Comparison of ENCODE assay signal across 30 mouse cellular contexts in the genomic region with DNA sequence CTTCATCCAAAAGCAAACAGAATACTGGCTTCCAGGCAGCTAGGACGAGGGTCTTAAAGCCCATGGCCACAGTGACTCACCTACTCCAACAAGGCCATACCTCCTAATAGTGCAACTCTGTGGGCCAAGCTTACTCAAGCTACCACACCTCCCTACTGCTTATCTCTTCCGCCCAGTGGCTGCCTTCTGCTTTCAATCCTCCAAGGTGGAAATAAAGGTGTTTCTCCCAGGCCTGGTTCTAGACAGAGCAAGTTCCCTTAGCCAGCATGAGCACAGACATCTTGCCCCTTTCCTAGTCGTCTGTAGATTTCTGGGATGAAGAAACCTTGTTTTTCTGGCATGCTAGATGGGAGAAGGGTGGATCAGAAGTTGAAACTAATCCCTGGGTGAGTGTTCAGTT. TPM values are rescaled to one million over a fixed set of nuclear protein-coding genes. Genes with fewer than 3 reads are reported as not detected.
DNase-seq lines count a peak whose midpoint lies in the region; ATAC-seq and TF ChIP-seq lines count a peak whose summit lies in the region.
"Had no signal": no experiment of that assay in that cellular context is flagged by ENCODE, and none has a peak within 500 bp of the region (broad histone marks: within the 10 kb centered on the region; RNA-seq: fewer than 3 reads in every experiment).

No protein-coding gene starts in this region.

- peaks cover 66% of the 10 kb centered on the region for H3K4me1 ChIP-seq in liver, embryonic 13.5 days (replicated peaks)
- H3K4me1 ChIP-seq in heart, adult 2 months (ENCODE audit: control insufficient read depth, insufficient read depth, low read length) = no peaks in the 10 kb centered on the region

- TF ChIP-seq POLR2A in heart, adult 2 months (IDR thresholded peaks at IDR 0.05; ENCODE audit: insufficient read depth, low read depth, low read length) = no peak

- H3K36me3 ChIP-seq in liver, embryonic 13.5 days = no peaks in the 10 kb centered on the region
- H3K36me3 ChIP-seq in heart, adult 2 months (ENCODE audit: control insufficient read depth, insufficient read depth, low read length) = no peaks in the 10 kb centered on the region
- H3K36me3 ChIP-seq: embryonic facial prominence, embryonic 10.5 days; heart, embryonic 13.5 days; hindbrain, embryonic 12.5 days; kidney, embryonic 15.5 days; limb, embryonic 15.5 days; midbrain, embryonic 10.5 days; neural tube, embryonic 15.5 days had no signal

- no peak for DNase-seq in layer of hippocampus, adult 2 months (ENCODE audit: low spot score in 2 of 2)
- DNase-seq in layer of hippocampus, adult 9-11 months = no peak
- DNase-seq in c-Kit-positive CD71-positive TER-119-positive erythroid progenitor cells, embryonic 14.5 days (ENCODE audit: low spot score) = peak; percentile 50
- DNase-seq in liver, embryonic 13.5 days = no peak
- DNase-seq in heart, adult 2 months = no peak
- DNase-seq in spleen, adult 12 weeks (ENCODE audit: low spot score) = no peak
- no peak for DNase-seq in frontal cortex, postnatal 10 days (ENCODE audit: low spot score in 2 of 2)
- DNase-seq: adrenal gland, adult 2 months; cerebellum, adult 8-10 months; gastrocnemius, postnatal 10 days; heart, postnatal 14 days; kidney, adult 11 months; kidney, postnatal 36 days; left cerebral cortex, postnatal 4 days; lung, postnatal 4 days; thymus, postnatal 14 days had no signal

- no peak for TF ChIP-seq CTCF in layer of hippocampus, adult 2 months (conservative IDR thresholded peaks at IDR 0.05)
- TF ChIP-seq CTCF in heart, adult 2 months (IDR thresholded peaks at IDR 0.05) = no peak

- no peak overlapping the region for H3K4me3 ChIP-seq in layer of hippocampus, adult 2 months
- no peak overlapping the region for H3K4me3 ChIP-seq in liver, embryonic 13.5 days (replicated peaks)
- H3K4me3 ChIP-seq in heart, adult 2 months = no peak overlapping the region
- H3K4me3 ChIP-seq: embryonic facial prominence, embryonic 10.5 days; heart, embryonic 13.5 days; hindbrain, embryonic 12.5 days; kidney, embryonic 15.5 days; limb, embryonic 15.5 days; midbrain, embryonic 10.5 days; neural tube, embryonic 15.5 days had no signal

- H3K9ac ChIP-seq in liver, embryonic 13.5 days = peak overlapping the region; percentile 11; the same call in 1 of the 2 replicates
- no peak overlapping the region for H3K9ac ChIP-seq in heart, adult 2 months (ENCODE audit: low read depth, low read length)
- H3K9ac ChIP-seq: heart, embryonic 13.5 days; hindbrain, embryonic 12.5 days; kidney, embryonic 15.5 days; limb, embryonic 15.5 days; neural tube, embryonic 15.5 days had no signal

- WGBS in liver, embryonic 13.5 days (ENCODE audit: insufficient replicate concordance) = 31% methylated on average over 3 of the region's 3 CpGs
- 81% methylated on average over 3 of the region's 3 CpGs for WGBS in heart, adult 2 months

- TF ChIP-seq EP300 in heart, adult 2 months (IDR thresholded peaks at IDR 0.05; ENCODE audit: insufficient read depth, low read depth, low read length) = no peak

- H3K27me3 ChIP-seq in liver, embryonic 13.5 days = peaks cover 47% of the 10 kb centered on the region
- H3K27me3 ChIP-seq in heart, adult 2 months (ENCODE audit: control insufficient read depth, insufficient read depth, low read length) = peaks cover 8% of the 10 kb centered on the region

- intact Hi-C loops in heart, adult 2 months (cut with DNase I) = no loop called here

- H3K79me2 ChIP-seq in heart, adult 2 months (replicated peaks; ENCODE audit: control insufficient read depth, insufficient read depth, low read length) = no peaks in the 10 kb centered on the region

- peak overlapping the region; percentile 79 for H3K27ac ChIP-seq in layer of hippocampus, adult 2 months
- peak overlapping the region; percentile 50 for H3K27ac ChIP-seq in liver, embryonic 13.5 days
- no peak overlapping the region for H3K27ac ChIP-seq in heart, adult 2 months
- H3K27ac ChIP-seq: embryonic facial prominence, embryonic 10.5 days; heart, embryonic 13.5 days; hindbrain, embryonic 12.5 days; kidney, embryonic 15.5 days; limb, embryonic 15.5 days; midbrain, embryonic 10.5 days; neural tube, embryonic 15.5 days had no signal

- H3K4me2 ChIP-seq in liver, embryonic 13.5 days = peak overlapping the region; percentile 19
- H3K4me2 ChIP-seq: heart, embryonic 13.5 days; hindbrain, embryonic 12.5 days; kidney, embryonic 15.5 days; limb, embryonic 15.5 days; neural tube, embryonic 15.5 days had no signal

- ATAC-seq in liver, embryonic 13.5 days (ENCODE audit: low read depth) = peak; percentile 83
- ATAC-seq in megakaryocyte-erythroid progenitor cell, adult 5-6 weeks (replicated peaks; ENCODE audit: low FRiP score, low TSS enrichment, poor library complexity, severe bottlenecking) = peak; percentile 60
- ATAC-seq: CD4-positive, CD25-positive, alpha-beta regulatory T cell, adult 4 months had no signal

- H3K9me3 ChIP-seq in liver, embryonic 13.5 days (replicated peaks) = no peaks in the 10 kb centered on the region
- H3K9me3 ChIP-seq: heart, embryonic 13.5 days; hindbrain, embryonic 12.5 days; kidney, embryonic 15.5 days; limb, embryonic 15.5 days; neural tube, embryonic 15.5 days had no signal

RNA-seq across cellular contexts. Expression of a gene that starts 7.9 kb away (rescaled TPM):
- 100 to 1,000 TPM; 363 to 382 TPM for total RNA-seq in layer of hippocampus, adult 2 months (2021)
- 0.21 and 0.29 TPM in 2 replicates for polyA plus RNA-seq in liver, embryonic 13.5 days (2015; fragmentation: Nextera tagmentation; extraction: Ambion mirVana)
- total RNA-seq in megakaryocyte-erythroid progenitor cell, adult 5-6 weeks (2014; fragmentation: Nextera tagmentation) = 1.1 and 1.2 TPM in 2 replicates
- 0.05 and 0.27 TPM in 2 replicates for total RNA-seq in megakaryocyte-erythroid progenitor cell, adult 5-6 weeks (2017)
- not detected for total RNA-seq in heart, adult 2 months (2021)
- 0.06 and 0.08 TPM in 2 replicates for polyA plus RNA-seq in heart, adult 2 months (2012; rRNA removed)
- total RNA-seq: common myeloid progenitor, adult 5-6 weeks; granulocyte monocyte progenitor cell, adult 5-6 weeks had no signal
- polyA plus RNA-seq: embryonic facial prominence, embryonic 10.5 days; forebrain, embryonic 11.5 days; midbrain, embryonic 10.5 days had no signal

RNA-seq across cellular contexts. Expression of a gene that starts 10.6 kb away (rescaled TPM):
- total RNA-seq in layer of hippocampus, adult 2 months (2021) = under 1 TPM; 0.83 to 0.84 TPM
- 244 and 254 TPM in 2 replicates for polyA plus RNA-seq in liver, embryonic 13.5 days (2015; fragmentation: Nextera tagmentation; extraction: Ambion mirVana)
- total RNA-seq in megakaryocyte-erythroid progenitor cell, adult 5-6 weeks (2014; fragmentation: Nextera tagmentation) = 34.3 and 38.9 TPM in 2 replicates
- 16.3 and 40.0 TPM in 2 replicates for total RNA-seq in megakaryocyte-erythroid progenitor cell, adult 5-6 weeks (2017)
- 1 to 10 TPM in 1 of 2 experiments, under 1 TPM in 1; 0.84 to 1.0 TPM for total RNA-seq in heart, adult 2 months (2021)
- polyA plus RNA-seq in heart, adult 2 months (2012; rRNA removed) = 0.70 and 1.4 TPM in 2 replicates
- total RNA-seq: left cerebral cortex, postnatal 4 days had no signal
- polyA plus RNA-seq: neural tube, embryonic 15.5 days had no signal

RNA-seq across cellular contexts. Expression of a gene that starts 24.0 kb away (rescaled TPM):
- total RNA-seq in layer of hippocampus, adult 2 months (2021) = 1 to 10 TPM; 2.6 to 2.8 TPM
- polyA plus RNA-seq in liver, embryonic 13.5 days (2015; fragmentation: Nextera tagmentation; extraction: Ambion mirVana) = 9.6 and 9.7 TPM in 2 replicates
- 1.9 and 3.4 TPM in 2 replicates for total RNA-seq in megakaryocyte-erythroid progenitor cell, adult 5-6 weeks (2014; fragmentation: Nextera tagmentation)
- total RNA-seq in megakaryocyte-erythroid progenitor cell, adult 5-6 weeks (2017) = 3.6 TPM in 2 replicates
- total RNA-seq in heart, adult 2 months (2021) = 1 to 10 TPM; 7.6 to 9.2 TPM
- 12.4 and 15.3 TPM in 2 replicates for polyA plus RNA-seq in heart, adult 2 months (2012; rRNA removed)

RNA-seq across cellular contexts. Expression of a gene that starts 27.1 kb away (rescaled TPM):
- under 1 TPM in 1 of 2 experiments, not detected in 1; 0.71 TPM for total RNA-seq in layer of hippocampus, adult 2 months (2021)
- 0.38 TPM in 1 of 2 replicates, not detected in the other for polyA plus RNA-seq in liver, embryonic 13.5 days (2015; fragmentation: Nextera tagmentation; extraction: Ambion mirVana)
- total RNA-seq in megakaryocyte-erythroid progenitor cell, adult 5-6 weeks (2014; fragmentation: Nextera tagmentation) = 10.2 TPM in 1 of 2 replicates, not detected in the other
- total RNA-seq in megakaryocyte-erythroid progenitor cell, adult 5-6 weeks (2017) = 1.7 TPM in 1 of 2 replicates, not detected in the other
- not detected for total RNA-seq in heart, adult 2 months (2021)
- not detected in 2 replicates for polyA plus RNA-seq in heart, adult 2 months (2012; rRNA removed)
- total RNA-seq: adrenal gland, adult 2 months; common myeloid progenitor, adult 5-6 weeks; gastrocnemius, postnatal 10 days; granulocyte monocyte progenitor cell, adult 5-6 weeks; heart, postnatal 14 days; left cerebral cortex, adult 18-20 months; left cerebral cortex, postnatal 4 days had no signal
- polyA plus RNA-seq: adrenal gland, adult 2 months; frontal cortex, adult 2 months; hindbrain, embryonic 12.5 days; limb, embryonic 15.5 days had no signal

RNA-seq across cellular contexts. Expression of a gene that starts 33.1 kb away (rescaled TPM):
- total RNA-seq in layer of hippocampus, adult 2 months (2021) = 1 to 10 TPM in 1 of 2 experiments, under 1 TPM in 1; 0.74 to 2.7 TPM
- polyA plus RNA-seq in liver, embryonic 13.5 days (2015; fragmentation: Nextera tagmentation; extraction: Ambion mirVana) = 0.56 and 0.68 TPM in 2 replicates
- total RNA-seq in megakaryocyte-erythroid progenitor cell, adult 5-6 weeks (2014; fragmentation: Nextera tagmentation) = 4.5 TPM in 1 of 2 replicates, not detected in the other
- total RNA-seq in megakaryocyte-erythroid progenitor cell, adult 5-6 weeks (2017) = not detected in 2 replicates
- under 1 TPM in 1 of 2 experiments, not detected in 1; 0.30 TPM for total RNA-seq in heart, adult 2 months (2021)
- polyA plus RNA-seq in heart, adult 2 months (2012; rRNA removed) = 0.27 and 0.32 TPM in 2 replicates
- total RNA-seq: common myeloid progenitor, adult 5-6 weeks; granulocyte monocyte progenitor cell, adult 5-6 weeks had no signal

Comparison
In these comparisons a context has a peak if more than half of its experiments do, and no peak if none do; other contexts are left out.
1. RNA of a gene that starts 7.9 kb away (total RNA-seq): 363 to 382 TPM in layer of hippocampus, adult 2 months; 0.05 to 1.2 TPM in megakaryocyte-erythroid progenitor cell, adult 5-6 weeks and not detected in heart, adult 2 months; every median in the first group is over 100 times any median in the second.
2. RNA of a gene that starts 10.6 kb away (total RNA-seq): 16.3 to 40.0 TPM in megakaryocyte-erythroid progenitor cell, adult 5-6 weeks; 0.84 to 1.0 TPM in heart, adult 2 months and 0.83 to 0.84 TPM in layer of hippocampus, adult 2 months; every median in the first group is over 4 times any median in the second.